Mouse (Mus musculus): Measurements from ENCODE around the gene Paics. TPM values are rescaled to one million over a fixed set of nuclear protein-coding genes. Genes with fewer than 3 reads are reported as not detected.
A peak's percentile ranks its signal among the peaks of the same experiment; 100 is the strongest.

The Paics gene
- polyA plus RNA-seq, 1 experiment = 69.9 TPM

DNA sequence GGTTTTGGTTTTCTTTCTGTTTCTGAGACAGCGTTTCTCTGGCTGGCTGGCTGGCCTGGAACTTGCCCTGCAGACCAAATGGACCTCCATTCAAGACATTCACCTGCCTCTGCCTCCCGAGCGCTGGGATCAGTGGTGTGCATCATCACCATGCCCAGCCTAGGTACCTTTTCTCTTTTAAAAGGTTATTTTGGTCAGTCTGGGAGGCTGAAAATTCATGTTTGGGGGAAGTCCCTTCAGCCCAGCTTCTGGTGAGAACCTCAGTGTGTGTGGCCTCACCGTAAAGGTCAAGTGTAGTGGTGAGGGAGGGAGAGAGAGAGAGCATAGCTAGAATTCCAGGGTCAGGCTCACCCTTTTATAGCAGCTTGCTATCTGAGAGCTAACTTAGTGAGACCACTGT is 3.3 kb upstream of the Paics start:
- Histone ChIP-seq H3ac (ENCODE audit: control insufficient read depth, insufficient read length) (no peak overlapping the region), H3K79me2 (ENCODE audit: control insufficient read depth, insufficient read depth) (peaks cover 84% of the 10 kb centered on the region), H3K4me2 (ENCODE audit: low read depth) (no peak overlapping the region), H3K27me3 (ENCODE audit: control insufficient read depth, insufficient read depth, insufficient read length) (no peaks in the 10 kb centered on the region), H3K36me3 (ENCODE audit: control insufficient read depth, insufficient read depth) (no peaks in the 10 kb centered on the region), H3K4me3 (no peak overlapping the region)
- TF ChIP-seq SRF (IDR thresholded peaks at IDR 0.05; ENCODE audit: control insufficient read depth, insufficient read length, low read depth) (no peak), CEBPB (IDR thresholded peaks at IDR 0.05; ENCODE audit: insufficient read depth, poor library complexity, severe bottlenecking) (no peak)

DNA sequence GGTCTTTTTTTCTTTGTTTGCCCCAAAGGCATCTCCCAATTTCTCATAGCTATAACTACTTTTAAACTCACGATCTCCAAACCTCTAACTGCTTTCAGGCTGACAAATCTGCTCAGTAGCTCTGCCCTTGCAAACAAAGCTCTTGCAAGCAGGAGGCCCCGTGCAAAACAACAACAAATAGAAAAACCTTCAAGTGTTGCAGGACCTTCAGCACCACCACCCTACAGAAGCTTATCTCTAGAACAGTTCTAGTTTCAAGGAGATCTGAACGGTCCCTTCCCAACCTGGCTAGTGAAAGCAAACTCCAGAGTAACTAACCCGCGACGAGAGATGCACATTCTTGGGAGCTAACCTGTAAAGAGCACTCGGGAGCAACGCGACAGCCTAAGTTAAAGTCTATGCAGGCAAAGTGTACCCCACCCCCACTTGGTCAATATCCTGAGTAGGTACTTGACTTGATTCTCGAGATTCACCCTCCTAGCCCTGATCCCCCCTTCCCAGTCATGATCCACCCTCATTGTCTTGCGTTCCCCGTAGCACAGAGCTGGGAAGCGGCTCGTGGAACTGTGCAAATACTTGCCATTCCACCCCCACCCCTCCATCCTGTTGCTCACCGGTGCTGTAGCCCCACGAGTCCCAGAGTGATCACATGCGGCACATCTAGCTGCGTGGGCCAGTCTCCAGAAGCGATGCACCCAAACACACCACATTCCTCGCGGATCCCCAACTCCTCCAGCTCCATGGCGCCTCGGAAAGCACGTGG is 583 bp upstream of the Paics start:
- TF ChIP-seq MAX (IDR thresholded peaks at IDR 0.05; ENCODE audit: low read depth) = peak; percentile 49
- no peak for TF ChIP-seq MYOD1 (IDR thresholded peaks at IDR 0.05; ENCODE audit: control insufficient read depth in 1 of 3, insufficient read length in 2 of 3, low read depth in 2 of 3)
- peak; percentile 6 for TF ChIP-seq USF1 (IDR thresholded peaks at IDR 0.05; ENCODE audit: low read depth)
- no peak for TF ChIP-seq POLR2AphosphoS2 (IDR thresholded peaks at IDR 0.05; ENCODE audit: insufficient read length, low read depth)
- H3K4me2 ChIP-seq (ENCODE audit: low read depth) = peak overlapping the region; percentile 95
- peak overlapping the region; percentile 91 for H3K4me3 ChIP-seq
- H3K27me3 ChIP-seq (ENCODE audit: control insufficient read depth, insufficient read depth, insufficient read length) = no peaks in the 10 kb centered on the region
- H3K79me2 ChIP-seq (ENCODE audit: control insufficient read depth, insufficient read depth) = peaks cover 84% of the 10 kb centered on the region
- no peaks in the 10 kb centered on the region for H3K36me3 ChIP-seq (ENCODE audit: control insufficient read depth, insufficient read depth)
- peak overlapping the region; percentile 59 for H3ac ChIP-seq (ENCODE audit: control insufficient read depth, insufficient read length)

DNA sequence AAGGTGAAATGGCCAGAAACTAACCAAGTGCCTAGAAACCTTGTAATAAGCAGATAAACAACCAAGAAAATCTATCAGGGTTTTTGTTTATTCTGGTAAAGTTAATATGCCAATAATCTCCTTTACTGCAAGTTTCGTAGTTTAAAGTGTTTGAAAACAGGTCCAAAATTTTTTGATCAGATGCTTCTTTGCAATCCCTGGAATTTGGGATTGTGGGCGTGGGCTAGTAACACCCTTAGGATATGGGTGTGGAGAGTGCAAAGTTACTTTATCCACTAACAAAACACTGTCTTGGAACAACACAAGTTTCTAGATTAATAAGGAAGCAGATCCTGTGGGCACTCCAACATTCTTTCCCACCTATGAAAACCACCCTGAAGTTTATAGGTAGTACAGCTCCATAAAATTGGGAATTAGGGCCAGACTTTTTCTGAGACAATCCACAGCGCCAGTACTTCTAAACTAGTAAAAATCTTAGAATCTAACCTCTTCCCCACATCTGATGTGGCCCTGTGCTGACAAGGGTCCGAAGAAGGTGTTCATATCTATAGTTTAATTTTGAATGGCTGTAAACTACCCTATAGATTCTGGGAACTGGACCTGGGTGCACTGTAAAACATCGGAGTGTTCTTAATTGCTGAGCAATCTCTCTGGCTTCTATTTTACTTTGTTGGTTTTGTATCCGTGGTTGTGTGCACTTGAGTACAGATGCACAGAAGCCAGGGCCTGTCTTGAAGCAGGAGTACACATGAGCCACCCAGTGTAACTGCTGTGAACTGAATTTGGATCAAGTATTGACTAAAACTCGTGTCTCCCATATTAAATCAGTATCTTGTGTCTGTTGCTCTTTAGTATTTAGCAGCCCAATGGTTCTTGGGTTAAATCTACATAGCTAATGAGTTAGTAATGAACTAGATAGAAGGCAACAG is 1.3 kb downstream of the Paics start:
- Histone ChIP-seq H3K36me3 (ENCODE audit: control insufficient read depth, insufficient read depth) (peaks cover 12% of the 10 kb centered on the region), H3ac (ENCODE audit: control insufficient read depth, insufficient read length) (peak overlapping the region; percentile 59), H3K4me2 (ENCODE audit: low read depth) (peak overlapping the region; percentile 95), H3K79me2 (ENCODE audit: control insufficient read depth, insufficient read depth) (peaks cover 67% of the 10 kb centered on the region), H3K4me3 (peak overlapping the region; percentile 91), H3K27me3 (ENCODE audit: control insufficient read depth, insufficient read depth, insufficient read length) (no peaks in the 10 kb centered on the region)
- TF ChIP-seq MYOD1 (IDR thresholded peaks at IDR 0.05; ENCODE audit: control insufficient read depth in 1 of 3, insufficient read length in 2 of 3, low read depth in 2 of 3) (no peak), E2F4 (IDR thresholded peaks at IDR 0.05; ENCODE audit: insufficient read depth) (no peak), MYOG (IDR thresholded peaks at IDR 0.05; ENCODE audit: control insufficient read depth in 1 of 3, insufficient read depth in 1 of 3, insufficient read length in 2 of 3, low read depth in 2 of 3) (no peak), POLR2A (IDR thresholded peaks at IDR 0.05; ENCODE audit: insufficient read length, low read depth) (no peak)

DNA sequence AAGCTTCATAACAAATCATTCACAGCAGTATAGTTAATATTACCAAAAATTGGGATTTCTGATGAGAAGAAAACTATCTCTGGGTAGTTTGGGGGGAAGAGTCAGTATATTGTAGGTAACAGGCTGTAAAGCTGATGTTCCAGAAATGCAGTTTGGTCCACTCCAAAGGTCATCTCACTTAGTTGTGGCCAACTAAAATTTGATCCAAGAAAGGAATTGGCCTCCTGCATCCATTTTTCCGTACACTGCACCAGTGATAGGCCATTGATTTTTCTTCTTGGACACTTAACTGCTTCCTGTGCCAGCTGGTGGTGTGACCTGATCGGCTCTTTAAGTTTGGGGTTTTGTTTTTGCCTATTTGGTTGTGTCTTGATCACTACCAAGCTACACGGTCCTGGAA is 2.7 kb downstream of the Paics start:
- TF ChIP-seq E2F4 (IDR thresholded peaks at IDR 0.05; ENCODE audit: insufficient read depth) (no peak), POLR2AphosphoS2 (IDR thresholded peaks at IDR 0.05; ENCODE audit: insufficient read length, low read depth) (no peak), TCF12 (IDR thresholded peaks at IDR 0.05; ENCODE audit: insufficient read depth, poor library complexity, severe bottlenecking) (no peak), TCF3 (IDR thresholded peaks at IDR 0.05; ENCODE audit: insufficient read length, low read depth) (no peak), POLR2A (IDR thresholded peaks at IDR 0.05; ENCODE audit: insufficient read length, low read depth) (no peak), REST (IDR thresholded peaks at IDR 0.05; ENCODE audit: insufficient read depth, insufficient read length) (no peak), SRF (IDR thresholded peaks at IDR 0.05; ENCODE audit: control insufficient read depth, insufficient read length, low read depth) (no peak), MYOD1 (IDR thresholded peaks at IDR 0.05; ENCODE audit: control insufficient read depth in 1 of 3, insufficient read length in 2 of 3, low read depth in 2 of 3) (no peak), MYOG (IDR thresholded peaks at IDR 0.05; ENCODE audit: control insufficient read depth in 1 of 3, insufficient read depth in 1 of 3, insufficient read length in 2 of 3, low read depth in 2 of 3) (no peak), MAX (IDR thresholded peaks at IDR 0.05; ENCODE audit: low read depth) (no peak), USF1 (IDR thresholded peaks at IDR 0.05; ENCODE audit: low read depth) (no peak), CEBPB (IDR thresholded peaks at IDR 0.05; ENCODE audit: insufficient read depth, poor library complexity, severe bottlenecking) (no peak)
- Histone ChIP-seq H3K36me3 (ENCODE audit: control insufficient read depth, insufficient read depth) (peaks cover 19% of the 10 kb centered on the region), H3K27me3 (ENCODE audit: control insufficient read depth, insufficient read depth, insufficient read length) (no peaks in the 10 kb centered on the region), H3K4me2 (ENCODE audit: low read depth) (no peak overlapping the region), H3K79me2 (ENCODE audit: control insufficient read depth, insufficient read depth) (peaks cover 58% of the 10 kb centered on the region), H3ac (ENCODE audit: control insufficient read depth, insufficient read length) (no peak overlapping the region), H3K4me3 (no peak overlapping the region)

DNA sequence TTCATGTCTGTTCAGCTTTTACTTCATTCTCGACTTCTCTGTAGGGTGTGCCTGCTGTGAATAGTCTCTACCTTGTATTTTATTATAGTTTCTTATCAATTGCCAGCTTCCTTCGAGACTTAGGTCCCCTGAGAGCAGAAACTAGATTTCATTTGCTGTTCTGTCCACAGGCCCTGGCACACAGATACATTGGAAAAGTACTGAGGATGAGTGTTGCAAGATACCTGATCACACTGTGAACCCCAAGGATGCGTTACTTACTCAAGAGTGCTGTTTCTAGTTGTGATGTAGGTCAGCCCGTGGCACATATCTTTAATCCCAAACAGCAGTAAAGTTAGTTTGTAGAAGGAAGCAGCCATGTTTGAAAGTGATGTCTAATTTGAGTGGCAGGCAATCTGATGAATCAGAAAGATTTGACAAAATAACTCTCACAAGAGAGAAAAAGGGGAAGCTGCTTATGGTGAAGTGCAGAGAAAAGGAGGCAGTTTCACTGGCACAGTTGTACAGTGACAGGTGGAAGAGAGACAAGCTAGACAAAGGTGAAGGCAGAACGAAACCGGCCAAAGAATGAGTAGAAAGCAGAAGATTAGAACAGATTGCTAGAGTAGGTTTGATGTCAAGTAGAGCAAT is 3.3 kb downstream of the Paics start:
- no peak overlapping the region for H3K4me3 ChIP-seq

More for the DNA sequence above, 3.3 kb downstream of the Paics start:
- H3K27me3 ChIP-seq (ENCODE audit: control insufficient read depth, insufficient read depth, insufficient read length) = no peaks in the 10 kb centered on the region
- no peak overlapping the region for H3K4me2 ChIP-seq (ENCODE audit: low read depth)
- H3K36me3 ChIP-seq (ENCODE audit: control insufficient read depth, insufficient read depth) = peaks cover 21% of the 10 kb centered on the region
- no peak overlapping the region for H3ac ChIP-seq (ENCODE audit: control insufficient read depth, insufficient read length)
- peaks cover 52% of the 10 kb centered on the region for H3K79me2 ChIP-seq (ENCODE audit: control insufficient read depth, insufficient read depth)
- TF ChIP-seq MYOD1 (IDR thresholded peaks at IDR 0.05; ENCODE audit: control insufficient read depth in 1 of 3, insufficient read length in 2 of 3, low read depth in 2 of 3) (no peak), REST (IDR thresholded peaks at IDR 0.05; ENCODE audit: insufficient read depth, insufficient read length) (no peak), POLR2AphosphoS2 (IDR thresholded peaks at IDR 0.05; ENCODE audit: insufficient read length, low read depth) (no peak), SRF (IDR thresholded peaks at IDR 0.05; ENCODE audit: control insufficient read depth, insufficient read length, low read depth) (no peak), POLR2A (IDR thresholded peaks at IDR 0.05; ENCODE audit: insufficient read length, low read depth) (no peak), USF1 (IDR thresholded peaks at IDR 0.05; ENCODE audit: low read depth) (no peak), MAX (IDR thresholded peaks at IDR 0.05; ENCODE audit: low read depth) (no peak), TCF12 (IDR thresholded peaks at IDR 0.05; ENCODE audit: insufficient read depth, poor library complexity, severe bottlenecking) (no peak)
